Mouse (Mus musculus) heart, embryonic 11.5 days (tissue): ENCODE data around the gene Gpatch8. TPM values are rescaled to one million over a fixed set of nuclear protein-coding genes. Genes with fewer than 3 reads are reported as not detected.

Source experiments
- ATAC-seq: fragments of 200-750 bp; cut with Nextera tagmentation; replicated peaks from 2 replicates; pipeline ENCODE4 v1.8.0; 2017; ENCODE audit warnings: moderate library complexity; ENCODE audit not compliant: insufficient number of reproducible peaks, low FRiP score, low TSS enrichment
- H3K27ac ChIP-seq: fragments of 300-500 bp; sonication (generic); 2 replicates; pipeline ENCODE4 v1.5.1; 2014; ENCODE audit warnings: mild to moderate bottlenecking, low read depth, low read length
- H3K27me3 ChIP-seq: fragments of 300-500 bp; sonication (generic); 2 replicates; pipeline ENCODE4 v1.6.1; 2014; ENCODE audit warnings: mild to moderate bottlenecking, low read length, mixed read lengths; ENCODE audit not compliant: control insufficient read depth, insufficient read depth
- H3K36me3 ChIP-seq: fragments of 300-500 bp; sonication (generic); 2 replicates; pipeline ENCODE4 v1.6.1; 2014; ENCODE audit warnings: mild to moderate bottlenecking, low read length, moderate library complexity, mixed read lengths; ENCODE audit not compliant: control insufficient read depth, insufficient read depth
- H3K4me1 ChIP-seq: fragments of 300-500 bp; sonication (generic); 2 replicates; pipeline ENCODE4 v1.6.1; 2014; ENCODE audit warnings: low read length; ENCODE audit not compliant: control insufficient read depth, insufficient read depth
- H3K4me2 ChIP-seq: fragments of 300-500 bp; sonication (generic); 2 replicates; pipeline ENCODE4 v1.6.1; 2014; ENCODE audit warnings: mild to moderate bottlenecking, moderate library complexity
- H3K4me3 ChIP-seq: fragments of 300-500 bp; sonication (generic); 2 replicates; pipeline ENCODE4 v1.5.1; 2014; ENCODE audit warnings: low read depth, low read length
- H3K9ac ChIP-seq: fragments of 300-500 bp; sonication (generic); 2 replicates; pipeline ENCODE4 v1.6.1; 2014; ENCODE audit warnings: mild to moderate bottlenecking, low read depth, low read length, moderate library complexity
- H3K9me3 ChIP-seq: fragments of 300-500 bp; sonication (generic); replicated peaks from 2 replicates; pipeline ENCODE4 v1.6.1; 2016; ENCODE audit warnings: low read length; ENCODE audit not compliant: control insufficient read depth
- WGBS: fragments of 180-500 bp; shearing (Covaris S2); extraction: QIAGEN DNeasy Blood & Tissue Kit; methylation state at CpG from one replicate; pipeline ENCODE4 v1.1.7; 2014; ENCODE audit not compliant: insufficient replicate concordance; 5-methylcytosine and 5-hydroxymethylcytosine counted together
- polyA plus RNA-seq: library from polyadenylated mRNA; unstranded; fragments of >200 nt; fragmentation: Nextera tagmentation; extraction: Ambion mirVana; gene quantifications from 2 replicates; pipeline ENCODE4 v1.2.1, GENCODE M21; 2014

Gpatch8 gene
- polyA plus RNA-seq = 26.4 and 36.5 TPM in 2 replicates

DNA sequence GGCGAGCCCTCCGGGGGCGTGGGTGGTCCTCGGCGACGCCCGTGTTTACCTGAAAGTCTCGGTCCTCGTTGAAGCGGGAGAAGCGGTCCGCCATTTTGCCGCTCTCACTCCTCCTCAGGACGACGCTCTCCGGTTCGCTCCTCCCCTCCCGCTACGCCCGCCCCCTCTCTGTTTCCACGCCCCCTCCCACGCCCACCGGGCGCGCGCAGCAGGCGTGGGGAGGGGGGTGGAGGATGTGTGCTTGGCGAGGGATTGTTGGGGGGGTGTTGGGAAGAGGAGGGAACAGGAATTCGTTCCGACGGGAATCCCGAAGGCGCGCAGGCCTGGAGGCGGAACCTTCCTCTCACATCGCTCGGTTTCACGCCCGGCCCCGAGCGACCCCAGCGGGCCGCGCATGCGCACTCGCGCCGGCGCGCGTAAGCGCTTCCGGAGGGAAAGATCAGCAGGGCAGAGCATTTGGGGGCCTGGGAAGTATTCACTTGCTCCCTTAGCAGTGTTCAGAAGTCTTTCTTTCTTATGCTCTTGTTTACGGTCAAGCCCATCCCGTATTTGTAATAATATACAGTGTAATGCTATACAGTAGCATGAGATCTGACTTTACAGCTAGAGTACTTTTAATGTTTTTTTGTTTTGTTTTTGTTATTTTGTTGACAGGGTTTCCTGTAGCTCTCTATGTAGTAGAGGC lies at the start of gene Gpatch8:
Gpatch8 (minus strand) TSS at position 362 of the 685 bp plus-strand sequence.
- Histone ChIP-seq H3K27me3 (no peaks in the 10 kb centered on the region), H3K4me3 (peak within 1 kb of the TSS; percentile 86), H3K9ac (peak within 1 kb of the TSS; percentile 92), H3K36me3 (no peaks in the 10 kb centered on the region), H3K4me2 (peak within 1 kb of the TSS; percentile 87), H3K4me1 (peaks cover 11% of the 10 kb centered on the region), H3K9me3 (no peaks in the 10 kb centered on the region), H3K27ac (peak within 1 kb of the TSS; percentile 92)
- peak; percentile 94 for ATAC-seq
- under 1% methylated on average over 42 of the region's 55 CpGs for WGBS

DNA sequence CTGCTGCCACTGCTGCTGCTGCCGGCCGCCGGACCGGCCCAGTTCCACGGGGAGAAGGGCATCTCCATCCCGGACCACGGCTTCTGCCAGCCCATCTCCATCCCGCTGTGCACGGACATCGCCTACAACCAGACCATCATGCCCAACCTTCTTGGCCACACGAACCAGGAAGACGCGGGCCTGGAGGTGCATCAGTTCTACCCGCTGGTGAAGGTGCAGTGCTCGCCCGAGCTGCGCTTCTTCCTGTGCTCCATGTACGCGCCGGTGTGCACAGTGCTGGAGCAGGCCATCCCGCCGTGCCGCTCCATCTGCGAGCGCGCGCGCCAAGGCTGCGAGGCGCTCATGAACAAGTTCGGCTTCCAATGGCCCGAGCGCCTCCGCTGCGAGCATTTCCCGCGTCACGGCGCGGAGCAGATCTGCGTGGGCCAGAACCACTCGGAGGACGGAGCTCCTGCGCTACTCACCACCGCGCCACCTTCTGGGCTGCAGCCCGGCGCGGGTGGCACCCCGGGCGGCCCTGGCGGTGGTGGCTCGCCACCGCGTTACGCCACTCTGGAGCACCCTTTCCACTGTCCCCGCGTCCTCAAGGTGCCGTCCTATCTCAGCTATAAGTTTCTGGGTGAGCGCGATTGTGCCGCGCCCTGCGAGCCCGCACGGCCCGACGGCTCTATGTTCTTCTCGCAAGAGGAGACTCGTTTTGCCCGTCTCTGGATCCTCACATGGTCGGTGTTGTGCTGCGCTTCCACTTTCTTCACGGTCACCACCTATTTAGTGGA lies 48.8 kb upstream of the Gpatch8 start:
- peak overlapping the region; percentile 98 for H3K27ac ChIP-seq
- peak overlapping the region; percentile 95 for H3K9ac ChIP-seq
- peak overlapping the region; percentile 88 for H3K4me3 ChIP-seq
- 1% methylated on average over 68 of the region's 74 CpGs for WGBS
- H3K4me1 ChIP-seq = peaks cover 17% of the 10 kb centered on the region
- peak; percentile 20; the same call in 1 of the 2 replicates for ATAC-seq
- H3K4me2 ChIP-seq = peak overlapping the region; percentile 83
- peaks cover 6% of the 10 kb centered on the region; the same call in 1 of the 2 replicates for H3K27me3 ChIP-seq
- peaks cover 7% of the 10 kb centered on the region; the same call in 1 of the 2 replicates for H3K36me3 ChIP-seq
- no peaks in the 10 kb centered on the region for H3K9me3 ChIP-seq

DNA sequence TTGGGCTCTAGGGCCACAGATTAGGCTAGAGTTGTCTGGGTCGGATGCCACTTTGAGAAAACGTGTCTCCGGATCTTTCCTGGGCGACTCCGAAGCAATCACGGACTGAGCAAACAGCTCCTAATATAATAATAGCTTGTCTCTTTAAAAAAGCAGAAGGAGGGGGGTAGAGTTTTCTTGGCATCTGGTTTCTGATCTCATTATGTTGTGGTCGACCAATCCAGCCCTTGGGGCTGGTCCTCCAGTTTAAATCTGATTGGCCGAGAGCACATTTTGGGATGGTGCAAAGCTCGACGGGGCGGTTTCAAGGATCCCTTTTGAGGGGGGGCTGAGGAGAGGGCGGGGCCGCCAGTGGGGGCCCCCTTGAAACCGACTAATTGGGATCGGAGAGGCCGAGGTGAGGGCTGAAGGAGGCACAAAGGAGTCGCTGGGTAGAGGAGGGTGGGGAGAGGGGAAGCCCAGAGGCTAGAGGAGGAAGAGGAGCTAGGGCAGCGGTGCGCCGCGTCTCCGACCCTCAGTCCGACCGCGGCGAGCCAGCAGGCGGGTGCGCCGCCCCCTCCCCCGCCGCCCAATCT lies 47.9 kb upstream of the Gpatch8 start, which contains the start of gene Fzd2:
Fzd2 (plus strand) TSS at position 387 of the 575 bp plus-strand sequence.
- Histone ChIP-seq H3K4me1 (peaks cover 14% of the 10 kb centered on the region), H3K4me3 (peak within 1 kb of the TSS; percentile 88), H3K9me3 (no peaks in the 10 kb centered on the region), H3K9ac (peak within 1 kb of the TSS; percentile 95), H3K27ac (peak within 1 kb of the TSS; percentile 98), H3K27me3 (peaks cover 6% of the 10 kb centered on the region; the same call in 1 of the 2 replicates), H3K4me2 (peak within 1 kb of the TSS; percentile 83), H3K36me3 (peaks cover 7% of the 10 kb centered on the region; the same call in 1 of the 2 replicates)
- 0% methylated on average over 30 of the region's 31 CpGs for WGBS
- ATAC-seq = peak; percentile 84

DNA sequence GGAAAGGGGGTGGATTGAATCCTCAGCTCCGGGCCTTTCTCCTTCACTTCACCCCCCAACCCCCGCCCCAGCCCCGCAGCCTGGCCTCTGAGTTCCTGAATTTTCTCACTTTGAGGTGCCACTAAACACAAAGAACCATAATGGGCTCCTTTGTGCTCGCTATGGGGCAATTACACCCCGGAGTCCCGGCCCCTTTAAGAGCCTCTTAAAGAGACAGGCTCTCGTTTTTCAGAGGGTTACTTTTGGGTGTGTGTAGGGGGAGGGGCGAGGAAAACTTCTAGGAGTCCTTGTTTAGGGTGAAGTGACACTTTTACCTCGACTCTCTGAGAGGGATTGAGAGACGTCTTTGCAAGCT lies 47.3 kb upstream of the Gpatch8 start:
- Histone ChIP-seq H3K27me3 (peaks cover 6% of the 10 kb centered on the region; the same call in 1 of the 2 replicates), H3K27ac (peak overlapping the region; percentile 83), H3K4me1 (peaks cover 10% of the 10 kb centered on the region), H3K4me3 (peak overlapping the region; percentile 88), H3K36me3 (peaks cover 5% of the 10 kb centered on the region; the same call in 1 of the 2 replicates), H3K4me2 (peak overlapping the region; percentile 83), H3K9ac (peak overlapping the region; percentile 81), H3K9me3 (no peaks in the 10 kb centered on the region)
- ATAC-seq = peak; percentile 64; the same call in 1 of the 2 replicates
- WGBS = under 1% methylated on average over 10 of the region's 10 CpGs

DNA sequence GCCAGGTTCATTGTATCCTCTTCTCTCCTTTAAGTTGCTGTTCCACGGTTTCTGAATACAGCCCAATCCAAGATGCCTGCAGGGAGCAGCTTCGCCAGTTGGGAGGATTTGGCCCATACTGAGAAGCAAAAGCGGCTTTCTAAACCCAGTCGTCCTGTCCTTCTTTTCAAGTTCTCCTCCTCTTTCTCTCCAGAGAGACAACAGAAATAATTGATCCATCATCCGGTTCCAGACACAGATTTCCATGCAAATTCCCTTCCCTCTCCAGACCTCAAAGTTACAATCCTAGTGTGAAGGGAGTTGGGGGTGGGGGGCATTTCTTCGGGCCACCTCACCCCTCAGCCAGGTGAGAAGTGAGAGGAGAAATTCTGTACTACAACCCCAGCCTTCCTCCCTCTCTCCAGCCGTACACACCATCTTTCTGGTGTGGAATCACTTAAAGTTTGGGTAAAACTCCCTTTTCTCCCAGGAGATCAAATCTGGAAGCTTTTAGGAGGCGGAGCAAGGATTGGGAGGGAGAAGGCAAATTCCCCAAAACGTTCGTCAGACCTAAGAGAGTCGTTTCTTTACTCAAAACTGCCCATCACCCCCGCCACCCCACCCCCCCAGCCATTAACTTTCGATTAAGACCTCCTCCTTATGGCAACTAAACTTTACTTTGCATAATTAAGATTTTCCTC lies 46.8 kb upstream of the Gpatch8 start:
- Histone ChIP-seq H3K9me3 (no peaks in the 10 kb centered on the region), H3K4me2 (peak overlapping the region; percentile 83), H3K27ac (peak overlapping the region; percentile 83), H3K9ac (peak overlapping the region; percentile 81), H3K4me3 (peak overlapping the region; percentile 88), H3K27me3 (peaks cover 6% of the 10 kb centered on the region; the same call in 1 of the 2 replicates), H3K36me3 (peaks cover 1% of the 10 kb centered on the region; the same call in 1 of the 2 replicates), H3K4me1 (peaks cover 5% of the 10 kb centered on the region)
- ATAC-seq = no peak
- WGBS = 4% methylated on average over 13 of the region's 13 CpGs

GRCm38 (mm10) chr11:102599912-102600311 lies 43.7 kb upstream of the Gpatch8 start:
- WGBS = 78% methylated on average over 3 of the region's 3 CpGs
- Histone ChIP-seq H3K9ac (no peak overlapping the region), H3K4me3 (no peak overlapping the region), H3K4me1 (peaks cover 8% of the 10 kb centered on the region), H3K4me2 (no peak overlapping the region), H3K36me3 (no peaks in the 10 kb centered on the region; the same call in 1 of the 2 replicates), H3K9me3 (no peaks in the 10 kb centered on the region), H3K27me3 (peaks cover 3% of the 10 kb centered on the region; the same call in 1 of the 2 replicates), H3K27ac (no peak overlapping the region)
- no peak for ATAC-seq

GRCm38 (mm10) chr11:102595341-102595820 lies 39.2 kb upstream of the Gpatch8 start:
- ATAC-seq = no peak
- Histone ChIP-seq H3K4me2 (0 out of 2 replicates have a peak overlapping the region, but pooled peaks have one; percentile 14), H3K9ac (peak overlapping the region; percentile 39; the same call in 1 of the 2 replicates), H3K27me3 (no peaks in the 10 kb centered on the region), H3K9me3 (no peaks in the 10 kb centered on the region), H3K27ac (no peak overlapping the region), H3K4me3 (no peak overlapping the region), H3K4me1 (peaks cover 4% of the 10 kb centered on the region), H3K36me3 (no peaks in the 10 kb centered on the region; the same call in 1 of the 2 replicates)
- 19% methylated on average over 4 of the region's 4 CpGs for WGBS
